Mouse (Mus musculus): Measurements from ENCODE around the gene Gpr174. TPM values are rescaled to one million over a fixed set of nuclear protein-coding genes. Genes with fewer than 3 reads are reported as not detected.

Gpr174 gene
- polyA plus RNA-seq, 1 experiment from 2014 or later: 0.04 TPM

- Histone ChIP-seq H3K4me2 (ENCODE audit: low read length) (no peak overlapping the region), H3K27me3 (ENCODE audit: control insufficient read depth, insufficient read depth, low read length) (no peaks in the 10 kb centered on the region), H3K36me3 (ENCODE audit: control insufficient read depth, insufficient read depth, low read length) (no peaks in the 10 kb centered on the region), H3K9ac (ENCODE audit: low read length) (no peak overlapping the region), H3K27ac (replicated peaks in 1 of 2; ENCODE audit: control insufficient read depth in 1 of 2, insufficient read depth in 1 of 2, low read depth in 2 of 2, low read length in 2 of 2) (no peak overlapping the region), H3K4me1 (ENCODE audit: control insufficient read depth in 2 of 2, insufficient read depth in 2 of 2, low read length in 2 of 2) (no peaks in the 10 kb centered on the region), H3K4me3 (ENCODE audit: control insufficient read depth in 1 of 2, insufficient read depth in 1 of 2, low read depth in 1 of 2, low read length in 2 of 2) (no peak overlapping the region), H3K9me3 (ENCODE audit: control insufficient read depth, low read length) (no peaks in the 10 kb centered on the region)
- 79% methylated on average over 1 of the region's 1 CpGs for WGBS
- no peak for ATAC-seq (ENCODE audit: insufficient number of reproducible peaks, insufficient read depth, low FRiP score, low read depth)
These were observed 80.9 kb downstream of the Gpr174 start for GRCm38 (mm10) chrX:107336609-107337008.

- Histone ChIP-seq H3K27ac (replicated peaks in 1 of 2; ENCODE audit: control insufficient read depth in 1 of 2, insufficient read depth in 1 of 2, low read depth in 2 of 2, low read length in 2 of 2) (no peak overlapping the region), H3K27me3 (ENCODE audit: control insufficient read depth, insufficient read depth, low read length) (no peaks in the 10 kb centered on the region), H3K9me3 (ENCODE audit: control insufficient read depth, low read length) (no peaks in the 10 kb centered on the region), H3K4me1 (ENCODE audit: control insufficient read depth in 2 of 2, insufficient read depth in 2 of 2, low read length in 2 of 2) (no peaks in the 10 kb centered on the region), H3K4me2 (ENCODE audit: low read length) (no peak overlapping the region), H3K9ac (ENCODE audit: low read length) (no peak overlapping the region), H3K4me3 (ENCODE audit: control insufficient read depth in 1 of 2, insufficient read depth in 1 of 2, low read depth in 1 of 2, low read length in 2 of 2) (no peak overlapping the region), H3K36me3 (ENCODE audit: control insufficient read depth, insufficient read depth, low read length) (no peaks in the 10 kb centered on the region)
- ATAC-seq (ENCODE audit: insufficient number of reproducible peaks, insufficient read depth, low FRiP score, low read depth): no peak
- 67% methylated on average over 3 of the region's 3 CpGs for WGBS
These were observed 86.3 kb downstream of the Gpr174 start for GRCm38 (mm10) chrX:107341980-107342379.

Other genes starting within 250 kb of the Gpr174 start
- gene P2ry10, start 167.4 kb upstream of the Gpr174 start, polyA plus RNA-seq (2014; fragmentation: Nextera tagmentation; extraction: Ambion mirVana): not detected in 2 replicates
- 0.90 and 0.92 TPM in 2 replicates for gene P2ry10b, start 107.0 kb upstream of the Gpr174 start, polyA plus RNA-seq (2014; fragmentation: Nextera tagmentation; extraction: Ambion mirVana)
- gene Itm2a, start 147.5 kb downstream of the Gpr174 start, polyA plus RNA-seq (2014; fragmentation: Nextera tagmentation; extraction: Ambion mirVana): 375 and 450 TPM in 2 replicates

All from heart, embryonic 14.5 days (tissue).